Mouse (Mus musculus) retina, adult 2 months (tissue): ENCODE data around the gene Rnf38.

Source experiments
- DNase-seq: peaks from one replicate; pipeline ENCODE4 v3.0.0-alpha.2; 2012; ENCODE audit warnings: low read depth, low spot score

Gene Rnf38

DNA sequence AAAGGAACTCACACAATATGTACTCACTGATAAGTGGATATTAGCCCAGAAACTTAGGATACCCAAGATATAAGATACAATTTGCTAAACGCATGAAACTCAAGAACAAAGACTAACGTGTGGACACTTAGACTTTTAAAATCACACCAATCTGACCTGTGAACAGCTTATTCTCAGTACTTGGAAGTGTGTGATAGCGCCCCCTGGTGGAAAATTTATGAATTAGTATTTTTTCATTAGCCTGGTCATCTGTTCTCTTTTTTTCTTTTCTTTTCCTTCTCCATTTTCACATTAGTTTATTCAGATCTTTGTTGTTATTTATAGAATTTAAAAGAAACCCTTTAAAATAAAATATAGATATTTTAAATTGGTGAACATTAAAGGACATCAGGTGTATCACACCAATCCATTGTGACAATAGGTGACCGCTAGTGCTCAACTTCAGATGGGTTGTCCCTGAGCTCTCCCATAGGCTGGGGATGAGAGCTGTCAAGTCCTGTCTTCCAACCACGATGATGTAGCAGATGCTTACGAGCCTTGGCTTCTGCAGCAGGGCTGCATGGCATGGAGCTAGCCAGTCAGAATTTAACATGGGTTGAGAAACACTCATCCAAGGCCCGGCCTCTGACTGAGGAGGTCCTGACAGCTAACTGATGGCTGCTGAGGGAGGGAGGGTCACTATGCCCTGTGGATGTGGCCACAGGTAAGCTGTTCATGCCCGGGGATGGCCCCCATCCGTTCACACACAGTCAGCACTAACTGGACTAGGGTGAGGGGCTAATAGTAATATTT is 114.0 kb downstream of the Rnf38 start:
- peak; percentile 49 for DNase-seq

DNA sequence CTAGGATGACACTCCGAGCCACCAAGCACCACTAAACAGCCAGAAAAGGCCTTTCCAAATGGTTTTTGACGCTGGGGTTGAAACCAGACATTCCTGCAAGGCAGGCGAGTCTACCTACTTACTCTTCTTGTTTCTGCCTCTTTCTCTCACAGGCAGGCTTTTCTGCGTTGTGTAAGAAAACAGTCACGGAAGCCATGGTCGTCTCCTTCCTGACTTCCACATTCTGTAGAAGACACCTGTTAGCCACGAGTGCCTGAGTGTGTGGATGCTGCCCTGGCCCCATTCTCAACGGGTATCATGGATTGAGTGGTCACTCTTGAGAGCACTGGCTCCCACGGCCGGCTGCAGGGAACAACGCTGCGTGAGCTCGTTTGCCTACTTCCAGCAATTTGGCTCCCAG is 118.5 kb downstream of the Rnf38 start:
- no peak for DNase-seq

DNA sequence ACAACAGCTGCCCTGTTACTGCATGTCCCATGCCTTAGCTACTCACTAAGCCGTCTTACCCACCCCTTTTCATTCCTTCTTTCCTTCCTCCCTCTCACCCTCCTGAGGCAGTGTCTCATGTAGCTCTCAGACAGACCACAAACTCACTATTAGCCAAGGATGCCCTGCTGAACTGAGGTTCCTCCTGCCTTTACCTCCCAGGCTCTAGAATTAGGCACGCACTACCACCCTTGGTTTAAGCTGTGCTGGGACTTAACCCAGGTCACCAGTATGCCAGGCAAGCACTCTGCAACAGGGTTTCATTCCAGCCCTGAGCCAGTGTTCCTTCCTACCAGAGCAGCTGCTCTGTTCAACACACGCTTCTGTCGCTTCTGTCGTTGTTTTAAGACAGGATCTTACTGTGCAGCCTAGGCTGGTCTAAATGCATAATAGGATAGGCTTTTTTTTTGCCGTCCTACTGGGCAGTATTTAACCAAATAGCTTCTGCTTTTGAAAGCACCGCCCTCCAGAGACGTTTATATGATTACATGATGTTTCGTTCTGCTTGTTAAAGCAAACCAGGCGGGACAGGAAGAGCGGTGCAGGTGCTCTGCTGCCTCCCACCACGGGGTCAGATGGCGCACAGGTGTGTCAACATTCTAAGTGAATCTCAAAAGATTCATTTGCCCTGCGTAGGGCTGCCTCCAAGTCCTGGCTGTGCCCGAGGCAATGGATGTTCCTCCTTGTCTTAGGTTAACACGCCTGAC is 120.0 kb downstream of the Rnf38 start:
- DNase-seq: no peak

DNA sequence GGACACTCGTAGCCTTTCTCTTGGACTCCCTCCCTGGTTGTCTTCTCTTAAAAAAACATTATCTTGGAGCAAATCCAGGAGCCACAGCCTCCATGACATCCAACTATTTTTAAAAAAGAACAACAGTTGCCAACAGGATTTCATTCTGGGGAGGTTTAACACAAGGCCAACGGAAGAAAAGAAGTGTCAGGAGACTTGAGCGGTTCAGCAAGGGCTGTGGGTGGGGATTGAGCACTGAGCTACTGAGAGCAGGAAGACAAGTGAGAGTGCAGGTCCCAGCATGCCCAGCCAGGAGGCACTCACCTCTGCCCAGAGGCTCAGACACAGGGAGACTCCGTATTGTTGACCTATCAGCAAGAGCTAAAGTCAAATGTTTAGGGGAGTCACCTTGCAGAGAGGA is 120.8 kb downstream of the Rnf38 start:
- DNase-seq: no peak

DNA sequence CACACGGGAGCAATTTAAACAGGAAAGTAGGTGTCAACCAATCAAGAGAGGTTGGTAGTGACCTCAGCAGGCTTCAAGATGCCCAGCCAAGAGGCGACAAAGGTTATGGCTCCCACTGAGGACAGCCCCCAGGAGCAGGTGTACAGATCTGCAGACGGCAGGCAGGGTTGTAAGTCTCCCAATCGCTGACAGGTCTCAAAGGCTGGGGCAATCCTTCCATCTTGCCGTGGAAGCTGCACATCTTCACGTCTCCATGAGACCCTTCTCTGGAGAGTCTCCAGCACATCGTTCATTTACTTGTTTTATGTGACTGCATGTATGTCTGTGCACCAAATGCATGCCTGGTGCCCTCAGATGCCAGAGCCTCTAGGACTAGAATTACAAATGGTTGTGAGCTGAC is 122.8 kb downstream of the Rnf38 start:
- no peak for DNase-seq

DNA sequence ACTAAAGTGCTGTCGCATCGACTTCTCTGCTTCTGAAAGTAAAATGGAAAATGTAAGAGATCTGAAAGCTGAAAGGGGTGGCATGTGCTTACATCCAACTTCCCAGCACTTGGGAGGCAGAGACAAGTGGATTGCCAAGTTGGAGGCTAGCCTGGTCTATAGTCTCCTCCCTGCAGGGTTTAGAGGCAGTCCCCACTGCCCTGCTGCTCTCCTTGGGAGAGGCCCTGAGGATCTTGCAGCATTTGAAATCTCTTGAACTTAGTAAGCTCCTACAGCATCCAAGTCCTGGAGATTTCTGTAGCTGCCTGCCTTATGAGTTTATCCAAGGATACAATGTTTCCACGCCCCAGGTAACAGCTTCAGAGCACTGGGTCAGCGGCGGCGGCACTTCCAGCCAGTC is 125.3 kb downstream of the Rnf38 start:
- no peak for DNase-seq

DNA sequence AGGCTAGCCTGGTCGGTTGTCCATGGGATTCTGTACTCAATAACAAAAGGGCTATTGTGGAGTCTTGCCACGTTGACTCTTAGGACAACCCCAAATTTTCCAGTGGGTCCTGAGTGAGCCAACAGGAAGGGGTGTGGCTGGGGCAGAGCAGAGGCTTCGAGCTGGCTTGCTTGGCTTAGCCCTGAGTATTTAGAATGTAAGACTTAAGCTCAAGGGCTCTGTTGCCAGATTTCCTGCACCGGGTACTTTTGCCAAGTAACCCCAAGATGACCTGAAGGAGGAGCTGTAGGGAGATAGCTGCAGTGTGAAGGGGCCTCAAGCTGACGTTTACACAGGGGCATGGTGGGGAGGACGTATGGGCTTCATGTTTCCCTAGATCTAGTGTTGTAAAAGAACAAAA is 126.2 kb downstream of the Rnf38 start:
- no peak for DNase-seq

DNA sequence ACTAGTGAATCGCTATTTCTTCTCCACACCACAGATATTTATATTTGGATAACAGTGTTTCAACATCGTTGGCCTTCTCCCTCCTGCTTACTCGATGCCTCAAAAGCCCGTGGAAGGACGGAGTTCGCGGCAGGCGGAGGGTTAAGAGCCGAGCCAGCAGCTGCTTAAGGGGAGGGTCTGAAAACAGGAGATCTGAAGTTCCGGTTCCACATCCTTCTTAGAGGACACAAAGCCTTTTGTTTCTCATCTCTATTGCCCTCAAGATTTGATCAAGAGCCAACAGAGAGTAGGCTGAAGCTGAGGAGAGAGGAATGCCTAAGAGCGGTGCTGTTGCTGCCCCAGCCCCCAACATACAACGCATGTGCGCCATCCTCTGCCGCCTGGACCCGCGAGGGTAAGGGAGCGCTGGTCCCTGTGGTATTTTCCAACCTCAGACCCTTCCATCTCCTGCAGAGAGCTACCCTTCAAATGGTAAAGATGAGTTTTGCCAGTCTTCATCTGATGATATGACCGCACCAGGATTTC is 127.2 kb downstream of the Rnf38 start:
- DNase-seq: no peak

DNA sequence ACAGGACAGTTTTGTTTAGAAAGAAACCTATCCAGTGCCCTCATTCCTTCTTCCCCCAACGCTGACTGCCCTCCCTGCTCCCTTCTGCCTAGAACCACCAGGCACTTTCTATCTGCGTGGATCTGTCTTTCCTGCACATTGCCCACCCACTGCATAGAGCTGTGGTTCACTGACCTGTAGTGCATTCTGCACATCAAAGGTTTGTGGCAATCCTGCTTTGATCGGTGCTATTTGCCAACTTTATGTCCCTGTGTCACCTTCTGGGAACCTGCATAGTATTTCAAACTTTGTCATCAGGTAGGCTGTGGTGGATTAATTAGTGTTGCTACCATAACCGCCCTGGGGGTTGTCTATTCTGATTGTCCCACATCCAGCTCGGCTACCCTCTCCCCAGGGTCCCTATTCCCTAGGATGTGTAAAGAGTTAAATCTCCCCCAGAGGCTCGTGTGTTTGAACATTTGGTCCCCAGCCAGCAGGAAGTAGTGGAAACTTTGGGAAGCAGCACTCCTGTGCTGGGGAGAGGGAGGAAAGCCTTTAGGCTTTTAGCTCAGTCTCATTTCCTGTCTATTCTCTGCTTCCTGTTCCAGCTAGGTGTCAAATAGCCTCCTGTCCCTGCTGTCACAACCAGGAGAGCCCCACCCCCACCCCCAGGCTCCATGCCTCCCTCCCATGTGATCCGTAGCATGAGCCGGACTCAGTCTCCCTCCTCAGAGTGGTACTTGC is 129.2 kb downstream of the Rnf38 start:
- no peak for DNase-seq

DNA sequence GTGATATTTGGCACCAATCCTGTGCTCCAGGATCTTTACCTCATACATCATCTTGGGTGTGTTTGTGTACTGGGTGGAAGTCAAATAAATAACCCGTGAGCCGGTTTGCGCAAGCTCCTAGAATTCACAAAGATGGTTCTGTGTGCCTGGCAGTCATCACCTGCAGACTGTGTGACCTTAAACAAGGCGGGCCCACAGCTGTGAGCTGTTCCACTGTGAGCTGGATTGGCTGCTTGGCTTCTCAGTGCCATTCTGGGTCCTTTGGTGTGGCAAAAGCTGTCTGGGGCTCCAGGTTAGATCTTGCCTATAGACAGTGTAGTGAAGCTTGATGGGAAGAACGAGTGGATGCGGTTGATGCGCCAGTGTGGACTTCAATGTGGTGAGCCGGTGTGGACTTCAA is 130.0 kb downstream of the Rnf38 start:
- no peak for DNase-seq

DNA sequence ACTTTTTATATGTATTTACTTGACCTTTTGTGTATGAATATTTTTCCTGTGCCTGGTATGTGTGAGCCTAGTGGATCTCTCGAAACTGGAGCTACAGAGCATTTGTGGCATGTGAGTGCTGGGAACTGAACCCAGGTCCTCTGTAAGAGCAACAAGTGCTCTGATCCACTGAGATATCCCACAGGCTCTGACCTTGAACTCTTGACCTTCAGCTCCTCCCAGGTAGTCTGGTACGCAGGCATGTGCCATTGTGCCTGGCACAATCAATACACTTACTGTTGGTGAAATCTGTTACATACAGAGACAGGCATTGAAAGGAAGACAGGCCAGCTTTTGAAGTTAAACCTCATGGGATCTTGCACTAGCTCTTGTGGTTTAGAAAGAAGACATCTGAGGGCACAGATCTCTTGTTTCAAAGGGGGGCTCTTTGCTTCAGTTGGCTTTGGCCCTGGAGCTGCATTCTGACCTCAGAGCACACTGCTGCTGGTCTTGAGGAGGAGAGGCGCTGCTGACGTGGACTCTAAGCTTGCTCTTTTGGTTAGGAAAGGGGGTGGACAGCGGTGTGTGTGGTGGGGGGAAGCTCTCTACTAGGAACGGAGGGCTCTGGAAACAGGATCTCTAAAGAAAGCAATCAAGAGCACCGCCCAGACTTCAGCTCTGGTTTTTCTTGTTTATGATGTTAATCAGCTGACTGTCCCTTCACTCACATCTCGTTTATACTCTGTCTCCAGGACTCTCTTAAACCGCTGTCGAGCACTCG is 135.8 kb downstream of the Rnf38 start:
- DNase-seq: no peak

DNA sequence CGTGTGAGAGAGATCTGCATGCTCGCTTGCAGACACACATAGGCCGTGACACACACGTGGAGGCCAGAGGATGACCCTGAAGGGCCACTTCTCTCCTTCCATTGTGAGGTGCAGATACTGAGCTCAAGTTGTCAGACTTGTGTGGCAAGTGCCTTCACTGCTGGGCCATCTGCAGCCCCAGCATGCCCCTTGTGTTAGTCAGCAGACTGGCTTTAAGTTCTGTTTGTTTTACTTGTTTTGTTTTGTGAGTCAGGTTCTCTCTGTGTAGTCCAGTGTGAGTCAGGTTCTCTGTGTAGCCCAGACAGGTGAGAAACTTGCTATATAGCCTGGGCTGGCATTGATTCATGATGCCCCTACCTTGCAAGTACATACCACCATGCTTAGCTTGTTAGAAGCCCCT is 139.1 kb downstream of the Rnf38 start:
- no peak for DNase-seq

DNA sequence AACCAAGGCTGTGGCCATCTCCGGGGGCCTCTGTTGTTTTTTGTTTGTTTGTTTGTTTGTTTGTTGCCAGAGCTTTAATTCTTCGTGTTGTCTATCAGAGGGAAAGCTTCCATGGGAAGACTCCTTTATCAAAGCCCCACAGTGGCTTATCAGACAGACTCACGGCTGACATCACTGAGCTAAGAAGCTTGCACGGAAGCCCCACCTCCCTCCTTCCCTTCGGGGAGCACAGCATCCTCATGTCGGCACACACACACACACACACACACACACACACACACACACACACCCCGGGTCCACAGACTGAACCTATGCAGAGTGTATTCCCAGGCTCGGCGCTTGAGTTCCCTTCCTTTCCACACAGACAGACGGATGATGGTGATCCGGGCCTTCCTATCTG is 141.2 kb downstream of the Rnf38 start:
- no peak for DNase-seq

DNA sequence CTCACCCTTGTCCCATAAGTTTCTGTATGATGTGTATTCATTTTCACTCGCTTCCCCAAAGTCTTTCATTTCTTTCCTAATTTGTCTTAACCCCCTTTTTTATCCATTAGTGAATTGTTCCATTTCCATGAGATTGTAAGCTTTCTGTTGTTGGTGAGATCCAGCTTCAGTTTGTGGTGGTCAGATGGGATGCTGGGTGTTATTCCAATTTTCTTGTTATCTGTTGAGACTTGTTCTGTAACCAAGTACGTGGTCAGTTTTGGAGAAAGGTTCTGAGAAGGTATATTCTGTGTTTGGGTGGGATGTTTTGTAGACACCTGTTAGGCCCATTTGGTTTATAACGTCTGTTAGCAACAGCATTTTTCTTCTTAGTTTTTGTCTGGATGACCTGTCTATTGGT is 148.0 kb downstream of the Rnf38 start:
- no peak for DNase-seq

DNA sequence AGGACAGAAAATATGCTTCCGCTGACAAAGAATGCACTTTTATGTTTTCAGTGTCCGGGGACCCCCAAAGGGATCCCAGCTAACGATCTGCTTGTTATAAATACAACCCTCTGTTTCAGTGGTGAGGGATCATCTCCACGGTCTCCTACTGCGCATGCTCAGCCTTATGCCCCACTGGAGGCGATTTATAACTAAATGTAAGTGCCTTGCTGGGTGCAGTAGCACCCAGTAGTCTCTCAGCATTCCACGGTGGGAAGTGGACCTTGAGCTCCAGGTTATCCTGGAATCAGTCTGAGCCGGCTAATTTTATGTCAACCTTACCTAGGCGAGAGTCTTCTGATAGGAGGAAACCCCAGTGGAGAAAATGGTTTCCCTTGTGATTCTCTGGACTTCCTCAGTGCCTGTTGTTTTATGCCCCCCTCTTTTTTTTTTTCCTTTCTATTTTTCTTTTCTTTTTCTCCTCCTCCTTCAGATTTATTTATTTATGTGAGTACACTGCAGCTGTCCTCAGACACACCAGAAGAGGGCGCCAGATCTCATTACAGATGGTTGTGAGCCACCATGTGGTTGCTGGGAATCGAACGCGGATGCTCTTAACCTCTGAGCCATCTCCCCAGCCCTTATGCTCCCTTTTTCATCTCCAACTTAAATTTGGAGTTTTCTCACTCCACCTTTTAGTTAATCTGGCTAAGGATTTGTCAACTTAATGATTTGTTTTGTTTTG is 148.8 kb downstream of the Rnf38 start:
- DNase-seq: no peak

DNA sequence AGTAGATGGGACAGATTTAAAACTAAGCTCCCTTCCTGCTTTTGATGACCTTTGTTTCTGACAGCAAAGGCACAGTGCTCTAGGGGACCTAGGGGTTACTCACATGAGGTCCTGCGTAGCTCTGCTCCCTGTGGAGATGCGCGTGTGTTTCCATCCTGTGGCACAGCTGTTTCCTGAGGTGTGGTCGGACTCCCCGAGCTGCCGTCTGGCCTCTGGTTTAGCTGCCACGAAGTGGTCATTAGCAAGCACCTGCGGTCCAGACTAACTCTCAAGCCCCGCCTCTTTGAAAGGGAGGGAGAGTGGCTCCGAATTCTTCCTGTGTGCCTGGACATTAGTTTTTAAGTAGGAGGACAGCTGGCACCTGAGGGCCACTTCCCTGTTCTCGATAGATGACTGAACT is 149.6 kb downstream of the Rnf38 start, which contains the start of gene Gne:
Gene Gne (minus strand): TSS at position 233 of the 400 bp plus-strand sequence.
- no peak for DNase-seq

DNA sequence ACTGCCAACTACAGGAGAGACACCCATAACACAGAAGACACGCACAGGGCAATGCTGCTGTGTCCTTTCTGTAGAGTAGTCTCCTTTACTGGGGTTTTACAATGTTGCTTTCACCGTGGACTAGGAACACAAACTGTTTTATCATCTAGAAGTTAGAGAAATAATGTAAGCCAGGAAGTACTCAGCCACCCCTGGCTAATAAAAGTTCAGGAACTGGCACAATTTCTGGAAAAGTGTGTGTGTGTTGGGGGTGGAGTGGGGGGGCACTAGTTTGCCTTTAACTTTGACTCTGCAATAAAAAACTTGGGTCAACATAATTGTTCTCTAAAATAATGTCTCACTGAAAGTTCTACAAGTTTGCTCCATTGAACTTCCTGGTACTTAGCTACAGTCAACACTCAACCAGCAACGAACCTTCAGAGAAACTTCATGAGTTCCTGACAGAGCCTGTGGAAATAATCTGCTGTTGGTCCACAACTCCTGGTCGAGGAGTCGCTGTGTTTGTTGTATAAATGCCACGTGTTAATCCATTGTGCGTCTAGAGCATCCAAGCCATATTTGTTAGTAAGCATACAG is 155.1 kb downstream of the Rnf38 start:
- DNase-seq: no peak
